Mouse (Mus musculus): Measurements from ENCODE around the gene Gigyf1.

The Gigyf1 gene

GRCm38 (mm10) chr5:137518436-137518835, at the start of gene Gigyf1:
Gene Gigyf1, plus strand, starts transcription at chr5:137518548.
- DNase-seq (ENCODE audit: low spot score): no peak

GRCm38 (mm10) chr5:137472252-137472904, 46.0 kb upstream of the Gigyf1 start:
- no peak for DNase-seq (ENCODE audit: low spot score)

- peak; percentile 6 for DNase-seq (ENCODE audit: low spot score)
These were observed 44.0 kb upstream of the Gigyf1 start for GRCm38 (mm10) chr5:137474351-137474750.

DNA sequence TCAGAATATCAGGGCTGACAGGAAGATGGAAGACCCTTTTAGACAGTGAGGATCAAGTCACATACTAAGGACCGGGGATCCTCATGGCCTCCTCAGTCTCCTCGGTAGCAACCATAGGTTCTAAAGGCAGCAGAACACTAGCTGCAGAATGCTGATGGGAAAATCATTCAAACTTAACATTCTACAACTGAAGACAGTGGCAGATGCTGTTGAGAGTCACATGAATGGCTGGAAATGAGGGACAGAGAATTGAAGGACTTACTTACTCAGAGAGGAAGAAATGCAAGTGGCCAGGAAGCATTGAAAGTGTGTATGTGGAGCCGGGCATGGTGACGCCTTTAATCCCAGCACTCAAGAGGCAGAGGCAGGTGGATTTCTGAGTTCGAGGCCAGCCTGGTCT, 41.4 kb upstream of the Gigyf1 start, which contains the start of gene Zan:
Gene Zan (minus strand): TSS at position 101 of the 400 bp plus-strand sequence.
- no peak for DNase-seq (ENCODE audit: low spot score)

DNA sequence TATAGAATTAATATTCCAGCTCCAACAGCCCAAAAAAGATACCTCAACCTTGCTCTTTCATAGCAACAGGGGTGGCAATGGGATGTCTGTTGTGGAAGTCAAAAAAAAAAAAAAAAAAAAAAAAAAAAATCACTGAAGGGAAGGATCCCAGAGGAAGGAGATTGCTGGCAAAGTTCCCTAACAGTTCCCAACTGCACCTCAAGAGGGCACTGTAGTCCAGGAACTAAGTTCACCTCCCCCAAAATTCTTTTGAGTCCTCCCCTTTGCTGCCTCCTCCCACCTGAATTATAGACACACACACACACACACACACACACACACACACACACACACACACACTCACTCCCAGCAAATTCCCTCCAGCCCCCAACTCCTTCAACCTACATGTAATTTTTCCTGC, 37.2 kb upstream of the Gigyf1 start:
- DNase-seq (ENCODE audit: low spot score): peak; percentile 57

DNA sequence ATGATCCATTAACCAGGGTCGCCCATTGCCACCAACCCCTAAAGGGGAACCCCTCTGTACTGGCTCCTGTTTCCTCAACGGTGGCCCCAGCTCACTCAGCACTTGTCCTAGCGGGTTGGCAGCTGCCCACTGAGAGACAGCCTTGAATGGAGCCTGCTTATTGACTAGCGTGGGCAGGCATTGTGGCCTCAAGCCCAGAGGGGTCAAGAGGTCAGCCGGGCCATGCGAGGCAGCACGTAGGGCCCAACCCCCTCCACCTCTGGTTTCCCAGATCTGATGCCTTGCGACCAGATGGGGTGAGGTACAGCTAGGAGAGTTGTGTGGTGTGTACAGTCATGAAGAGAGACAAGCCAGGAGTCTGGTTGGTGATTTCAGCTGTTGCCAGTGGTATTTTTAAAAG, 36.5 kb upstream of the Gigyf1 start:
- peak; percentile 10 for DNase-seq (ENCODE audit: low spot score)

DNA sequence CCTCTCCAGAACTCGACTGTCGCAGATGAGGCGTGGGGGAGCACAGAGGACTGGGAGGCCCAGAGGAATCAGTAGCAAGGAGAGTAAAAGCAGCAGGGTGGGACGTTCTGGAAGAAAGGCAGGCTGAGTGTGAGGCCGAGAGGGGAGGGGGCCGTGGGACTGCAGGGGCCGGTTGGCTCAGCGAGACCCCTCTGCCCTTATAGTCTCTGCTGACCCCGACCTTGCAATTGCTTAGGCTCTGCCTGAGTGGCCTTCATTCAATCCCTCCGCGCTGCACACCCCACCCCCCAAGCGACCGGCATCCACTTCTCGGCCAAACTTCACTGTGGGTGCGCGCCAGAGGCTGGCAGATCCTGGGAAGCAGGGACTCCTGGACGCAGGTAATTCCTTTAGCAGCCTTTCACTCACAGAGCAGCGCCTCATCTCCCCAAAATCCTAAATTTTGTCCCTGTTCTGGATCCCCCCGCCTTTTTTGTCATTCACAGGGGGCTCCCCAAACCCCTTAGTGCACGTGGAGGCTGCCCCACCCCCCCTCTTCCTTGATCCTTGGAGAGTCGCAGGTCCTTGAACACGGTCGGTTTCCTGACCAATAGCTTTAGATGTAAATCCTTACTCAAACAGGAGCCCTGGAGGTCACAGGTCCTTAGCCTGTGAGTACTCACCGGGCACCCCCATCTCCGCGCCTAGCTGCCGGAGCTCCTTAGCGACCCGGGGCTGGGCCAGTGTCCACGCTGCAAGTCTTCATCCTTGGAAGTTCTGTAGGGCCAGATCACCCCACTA, 33.1 kb upstream of the Gigyf1 start:
- peak; percentile 8 for DNase-seq (ENCODE audit: low spot score)

DNA sequence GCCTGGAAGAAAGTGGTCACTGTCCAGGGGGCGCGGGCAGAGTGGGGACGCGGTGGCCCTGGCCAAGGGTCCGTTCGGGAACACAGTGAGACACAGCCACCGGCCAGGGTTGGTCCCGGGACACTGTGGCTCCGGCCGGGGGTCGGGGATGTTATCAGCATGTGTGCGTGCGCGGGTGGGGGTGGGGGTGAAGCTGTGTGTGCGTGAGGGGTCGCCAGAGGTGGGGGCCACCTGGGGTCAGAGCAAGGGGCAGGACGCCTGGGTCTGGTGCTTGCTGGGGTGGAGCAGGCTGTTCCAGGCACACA, 32.5 kb upstream of the Gigyf1 start:
- no peak for DNase-seq (ENCODE audit: low spot score)

GRCm38 (mm10) chr5:137487616-137488015, 30.7 kb upstream of the Gigyf1 start:
- no peak for DNase-seq (ENCODE audit: low spot score)

- no peak for DNase-seq (ENCODE audit: low spot score)
These were observed 26.8 kb upstream of the Gigyf1 start for GRCm38 (mm10) chr5:137491559-137491958.

DNA sequence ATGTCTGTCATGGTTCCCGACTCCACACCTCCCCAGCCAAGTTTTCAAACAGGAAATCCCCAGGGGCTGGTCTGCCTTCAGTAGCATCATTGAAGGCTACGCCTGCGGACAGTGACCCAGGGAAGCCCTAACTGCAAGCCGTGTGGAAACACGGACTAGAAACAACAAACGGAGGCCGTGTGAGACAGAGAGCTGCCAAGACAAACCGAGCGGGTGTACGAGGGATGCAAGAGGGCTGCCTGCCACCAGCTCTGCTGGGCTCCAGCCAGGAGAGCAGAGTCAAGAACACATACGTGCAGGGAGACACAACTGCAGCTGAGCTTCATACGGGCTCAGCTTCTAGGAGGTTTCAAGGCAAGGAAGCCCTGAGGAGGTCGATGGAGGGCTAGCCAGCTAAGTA, 24.5 kb upstream of the Gigyf1 start:
- DNase-seq (ENCODE audit: low spot score): no peak

DNA sequence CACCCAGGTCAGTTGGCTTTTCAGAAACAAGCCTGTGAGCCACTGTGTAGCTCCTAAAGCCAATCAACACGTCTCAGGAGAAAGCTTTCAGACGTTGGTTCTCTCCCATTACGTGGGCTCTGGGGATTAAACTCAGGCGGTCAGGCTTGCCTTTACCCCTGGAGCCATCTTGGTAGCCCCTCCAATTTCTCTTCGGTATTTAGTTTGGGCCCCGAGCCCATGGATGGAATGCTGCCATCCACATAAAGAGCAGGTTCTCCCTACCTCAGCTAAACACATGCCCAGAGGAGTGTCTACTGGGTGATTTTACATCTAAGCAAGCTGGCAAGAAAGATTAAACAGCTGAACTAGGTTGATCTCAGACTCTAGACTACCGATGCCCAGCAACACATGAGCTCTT, 18.2 kb upstream of the Gigyf1 start:
- no peak for DNase-seq (ENCODE audit: low spot score)

- DNase-seq (ENCODE audit: low spot score): peak; percentile 100
These were observed 16.4 kb upstream of the Gigyf1 start, which contains the start of gene Pop7 for GRCm38 (mm10) chr5:137501709-137502666. Gene Pop7, minus strand, starts transcription at chr5:137502518.

GRCm38 (mm10) chr5:137502667-137503110, 15.7 kb upstream of the Gigyf1 start:
- no peak for DNase-seq (ENCODE audit: low spot score)

- no peak for DNase-seq (ENCODE audit: low spot score)
These were observed 14.3 kb upstream of the Gigyf1 start for GRCm38 (mm10) chr5:137504041-137504440.

GRCm38 (mm10) chr5:137510014-137510501, 8.3 kb upstream of the Gigyf1 start:
- DNase-seq (ENCODE audit: low spot score): peak; percentile 89

- DNase-seq (ENCODE audit: low spot score): no peak
These were observed 7.6 kb upstream of the Gigyf1 start for GRCm38 (mm10) chr5:137510573-137511390.

DNA sequence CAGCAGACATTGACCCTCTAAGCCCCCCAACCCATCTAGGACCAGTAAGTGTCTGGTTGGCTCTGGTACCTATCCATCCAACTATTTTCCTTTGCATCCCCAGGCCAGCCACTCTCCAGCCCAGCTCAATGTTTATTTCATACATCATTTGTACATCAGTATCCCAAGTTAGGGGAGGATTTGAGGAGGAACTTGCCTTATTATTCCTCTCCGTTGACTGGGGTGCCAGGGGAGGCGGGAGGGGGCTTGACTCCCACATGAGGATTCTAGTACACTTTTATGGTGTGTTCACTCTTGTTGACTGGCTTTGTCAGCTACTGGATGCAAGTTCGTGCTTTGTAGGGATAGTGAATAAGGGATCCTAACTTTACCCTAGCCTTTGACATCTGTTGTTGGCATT, 6.6 kb upstream of the Gigyf1 start:
- no peak for DNase-seq (ENCODE audit: low spot score)

DNA sequence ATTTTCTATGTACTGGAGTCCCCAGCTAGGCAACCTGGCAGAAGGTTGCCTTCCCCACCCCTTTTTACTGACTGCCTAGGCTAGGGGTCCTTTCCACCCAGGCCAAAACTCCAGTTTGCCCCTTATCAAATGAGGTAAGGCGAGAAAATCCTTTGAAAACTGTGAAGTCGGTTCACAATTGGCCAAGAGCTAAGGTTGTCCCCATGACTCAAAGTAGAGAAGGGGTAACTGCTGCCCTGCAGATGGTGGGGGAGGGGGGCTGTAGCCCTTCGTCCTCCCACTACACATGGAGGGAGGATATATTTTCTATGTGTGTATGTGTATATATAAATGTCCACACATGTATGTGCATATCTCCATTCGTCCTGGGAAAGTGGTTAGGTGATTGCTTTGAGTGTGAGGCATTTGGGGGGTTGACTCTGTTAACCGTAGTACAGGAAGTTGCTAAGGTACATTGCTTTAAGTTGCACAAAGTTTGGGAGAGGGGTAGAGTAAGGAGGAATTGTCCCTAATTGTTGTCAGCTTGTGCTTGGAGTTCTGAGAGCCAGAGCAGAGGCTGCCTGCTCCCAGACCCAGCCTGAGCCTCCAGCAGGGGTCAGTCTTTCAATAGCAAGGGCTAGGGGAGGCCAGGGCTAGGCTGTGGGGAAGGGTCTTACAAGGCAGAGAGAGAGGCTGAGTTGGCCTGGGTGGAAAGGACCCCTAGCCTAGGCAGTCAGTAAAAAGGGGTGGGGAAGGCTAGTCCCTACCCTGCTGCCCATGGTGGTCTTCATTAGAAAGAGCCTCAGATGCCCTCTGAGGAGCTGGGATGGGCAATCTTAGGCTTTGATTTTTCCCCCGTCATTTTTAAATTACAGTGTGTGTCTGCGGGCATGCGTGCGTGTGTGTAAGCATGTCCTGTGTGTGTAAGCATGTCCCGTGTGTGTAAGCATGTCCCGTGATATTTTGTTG, 5.2 kb upstream of the Gigyf1 start:
- no peak for DNase-seq (ENCODE audit: low spot score)

Data from yolk sac, embryonic 10.5 days (tissue).